Mouse (Mus musculus): ENCODE measurements around the gene Pcdh9. TPM values are rescaled to one million over a fixed set of nuclear protein-coding genes. Genes with fewer than 3 reads are reported as not detected.

The Pcdh9 gene
- polyA plus RNA-seq, 1 experiment: 71.3 TPM

DNA sequence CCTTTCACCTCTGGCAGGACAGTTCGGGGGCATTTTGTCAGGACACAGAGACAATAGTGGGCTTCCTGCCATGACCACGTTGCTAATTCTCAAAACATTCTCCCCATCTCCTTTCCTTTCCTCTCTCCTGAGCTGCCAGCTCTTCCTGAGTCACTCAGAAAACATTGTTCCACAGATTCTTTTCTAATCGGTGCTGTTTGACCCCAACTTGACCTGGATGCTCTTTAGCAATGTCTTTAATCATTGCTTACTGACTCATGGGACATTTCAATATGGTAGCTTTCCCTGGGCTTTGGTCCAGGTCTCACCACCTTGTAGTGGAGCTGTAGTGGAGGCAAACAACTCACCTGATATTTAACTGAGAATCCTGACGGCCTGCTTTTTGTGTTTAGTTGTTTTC lies 820.3 kb downstream of the Pcdh9 start:
- no peaks in the 10 kb centered on the region for H3K27me3 ChIP-seq (ENCODE audit: control insufficient read depth, insufficient read depth, low read length)
- no peak for DNase-seq
- WGBS: 74% methylated on average over 4 of the region's 4 CpGs
- TF ChIP-seq POLR2A (IDR thresholded peaks at IDR 0.05; ENCODE audit: borderline replicate concordance, insufficient read depth, low read length) (no peak), CTCF (IDR thresholded peaks at IDR 0.05; ENCODE audit: borderline replicate concordance, insufficient read depth, low read depth, low read length) (no peak)
- H3K4me1 ChIP-seq (ENCODE audit: control insufficient read depth, insufficient read depth, low read length): no peaks in the 10 kb centered on the region; the same call in 1 of the 2 replicates
- H3K4me3 ChIP-seq (replicated peaks; ENCODE audit: insufficient read depth, low read depth, low read length): no peak overlapping the region
- H3K27ac ChIP-seq (ENCODE audit: insufficient read depth, low read length): no peak overlapping the region

DNA sequence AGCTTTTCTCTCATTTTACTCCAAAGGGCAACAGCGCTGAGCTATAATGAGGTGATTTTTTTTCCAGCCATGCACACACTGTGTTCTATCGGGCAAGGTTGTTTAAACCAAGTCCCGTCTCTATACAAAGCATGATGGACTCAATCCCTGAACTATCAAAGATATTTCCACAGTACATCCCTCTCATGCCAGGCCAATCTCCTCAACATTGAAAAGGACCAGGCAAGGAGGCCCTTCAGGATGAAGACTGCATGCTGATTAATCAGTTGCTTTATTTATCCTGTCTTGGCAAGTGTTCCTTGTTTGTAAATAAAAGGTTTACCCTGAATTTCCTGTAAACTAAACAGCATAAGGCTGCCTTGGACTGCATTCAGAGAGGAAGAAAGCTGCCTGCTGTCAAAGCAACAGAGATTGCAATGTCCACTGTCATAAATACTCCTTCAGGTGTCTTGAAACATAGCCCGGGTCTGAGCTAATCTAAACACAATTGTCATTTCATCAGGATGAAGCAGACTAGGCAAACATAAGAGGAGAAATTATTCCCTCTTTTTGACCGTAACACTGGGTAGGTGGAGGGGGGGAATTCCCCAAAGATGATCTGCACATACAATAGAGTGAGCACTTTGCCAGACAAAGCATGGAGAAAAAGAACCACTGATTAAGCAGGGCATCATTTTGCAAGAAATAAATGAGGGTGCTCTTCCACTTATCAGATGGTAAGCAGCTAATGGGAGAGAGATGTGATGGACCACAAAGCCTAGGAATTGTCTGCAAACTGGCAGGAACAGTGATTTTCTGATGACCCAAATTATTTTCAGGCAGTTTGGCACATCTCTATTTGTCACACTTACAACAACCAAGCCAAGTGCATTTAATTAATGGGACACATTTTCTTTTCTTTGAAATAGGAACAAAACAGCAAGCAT lies 822.8 kb downstream of the Pcdh9 start:
- peak; percentile 50 to 85 for DNase-seq
- TF ChIP-seq CTCF (IDR thresholded peaks at IDR 0.05; ENCODE audit: borderline replicate concordance, insufficient read depth, low read depth, low read length) (no peak), POLR2A (IDR thresholded peaks at IDR 0.05; ENCODE audit: borderline replicate concordance, insufficient read depth, low read length) (no peak)
- Histone ChIP-seq H3K27me3 (ENCODE audit: control insufficient read depth, insufficient read depth, low read length) (no peaks in the 10 kb centered on the region), H3K4me1 (ENCODE audit: control insufficient read depth, insufficient read depth, low read length) (no peaks in the 10 kb centered on the region; the same call in 1 of the 2 replicates), H3K27ac (ENCODE audit: insufficient read depth, low read length) (no peak overlapping the region; the same call in 1 of the 2 replicates), H3K4me3 (replicated peaks; ENCODE audit: insufficient read depth, low read depth, low read length) (no peak overlapping the region)
- 5% methylated on average over 5 of the region's 5 CpGs for WGBS

DNA sequence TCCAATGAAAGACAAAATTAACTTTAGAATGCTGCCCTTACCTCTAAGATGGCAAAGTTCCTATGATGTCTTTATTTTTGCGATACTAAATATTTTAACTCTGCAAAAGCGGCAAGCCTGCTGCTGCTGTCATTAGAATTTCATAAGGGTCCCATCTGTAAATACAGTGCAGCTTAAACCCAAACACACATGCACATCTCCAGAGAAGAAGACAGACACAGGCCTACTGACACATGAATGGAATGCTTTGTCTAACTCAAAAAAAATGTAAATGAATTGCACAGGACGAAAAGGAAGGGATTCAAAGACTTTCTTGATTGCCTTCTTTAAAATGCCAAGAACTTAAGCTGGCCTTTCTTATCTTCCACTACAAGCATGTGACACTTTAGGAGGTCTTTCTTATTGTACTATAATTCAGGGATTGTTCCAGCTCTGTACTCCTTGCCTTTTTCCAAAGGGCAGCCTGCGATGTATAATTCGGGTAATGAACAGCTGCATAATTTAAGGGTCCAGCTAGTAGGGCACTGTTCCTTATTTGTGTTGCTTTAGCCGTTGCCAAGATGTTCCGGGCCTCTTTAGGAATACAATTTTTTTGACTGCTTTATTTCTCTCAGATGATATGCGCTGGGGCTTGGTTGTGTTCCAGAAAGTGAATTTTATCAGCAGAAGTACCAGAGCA lies 823.6 kb downstream of the Pcdh9 start:
- no peaks in the 10 kb centered on the region; the same call in 1 of the 2 replicates for H3K4me1 ChIP-seq (ENCODE audit: control insufficient read depth, insufficient read depth, low read length)
- no peak for TF ChIP-seq POLR2A (IDR thresholded peaks at IDR 0.05; ENCODE audit: borderline replicate concordance, insufficient read depth, low read length)
- TF ChIP-seq CTCF (IDR thresholded peaks at IDR 0.05; ENCODE audit: borderline replicate concordance, insufficient read depth, low read depth, low read length): no peak
- H3K27ac ChIP-seq (ENCODE audit: insufficient read depth, low read length): no peak overlapping the region
- no peaks in the 10 kb centered on the region for H3K27me3 ChIP-seq (ENCODE audit: control insufficient read depth, insufficient read depth, low read length)
- DNase-seq: peak in 1 of 2 experiments; percentile 19
- no peak overlapping the region for H3K4me3 ChIP-seq (replicated peaks; ENCODE audit: insufficient read depth, low read depth, low read length)
- 32% methylated on average over 8 of the region's 8 CpGs for WGBS

DNA sequence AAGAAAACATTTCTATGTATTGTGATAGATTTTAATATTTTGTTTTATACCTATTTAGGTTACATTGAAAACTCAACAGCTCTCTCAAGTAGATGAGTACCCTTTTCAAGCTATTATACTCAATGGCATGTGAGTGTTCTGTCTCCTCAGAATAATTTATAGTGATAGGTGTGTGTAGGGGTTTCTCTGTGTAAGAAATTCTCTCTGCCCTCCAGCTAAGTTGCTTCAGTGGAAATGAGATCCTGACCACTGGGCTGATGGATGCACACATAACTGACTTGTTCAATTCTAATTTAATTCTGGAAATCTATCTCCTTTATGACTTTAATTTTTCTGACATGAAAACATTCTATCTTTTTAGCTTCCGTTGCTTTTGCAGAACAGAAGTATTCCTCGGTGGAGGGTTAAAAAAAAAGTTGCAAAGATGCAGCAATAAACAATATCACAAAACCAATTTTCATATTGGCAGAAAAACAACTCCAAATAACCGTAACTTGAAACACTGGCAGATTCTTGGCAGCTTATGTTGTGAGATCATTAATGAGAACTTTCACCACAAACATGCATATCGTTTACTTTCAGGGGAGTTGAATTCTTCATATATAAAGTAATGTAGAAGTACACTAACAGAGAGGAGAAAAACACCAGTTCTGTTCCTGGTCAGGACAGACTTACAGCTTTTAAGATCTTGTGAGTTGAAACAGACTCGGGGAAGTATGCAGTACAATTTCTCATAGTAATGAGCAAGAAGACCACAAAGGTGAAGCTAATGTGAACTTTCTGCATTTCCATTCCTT lies 828.5 kb downstream of the Pcdh9 start:
- no peak overlapping the region for H3K4me3 ChIP-seq (replicated peaks; ENCODE audit: insufficient read depth, low read depth, low read length)
- no peak for DNase-seq
- no peak overlapping the region for H3K27ac ChIP-seq (ENCODE audit: insufficient read depth, low read length)
- H3K27me3 ChIP-seq (ENCODE audit: control insufficient read depth, insufficient read depth, low read length): no peaks in the 10 kb centered on the region
- TF ChIP-seq CTCF (IDR thresholded peaks at IDR 0.05; ENCODE audit: borderline replicate concordance, insufficient read depth, low read depth, low read length) (no peak), POLR2A (IDR thresholded peaks at IDR 0.05; ENCODE audit: borderline replicate concordance, insufficient read depth, low read length) (no peak)
- 53% methylated on average over 5 of the region's 5 CpGs for WGBS
- H3K4me1 ChIP-seq (ENCODE audit: control insufficient read depth, insufficient read depth, low read length): no peaks in the 10 kb centered on the region; the same call in 1 of the 2 replicates

DNA sequence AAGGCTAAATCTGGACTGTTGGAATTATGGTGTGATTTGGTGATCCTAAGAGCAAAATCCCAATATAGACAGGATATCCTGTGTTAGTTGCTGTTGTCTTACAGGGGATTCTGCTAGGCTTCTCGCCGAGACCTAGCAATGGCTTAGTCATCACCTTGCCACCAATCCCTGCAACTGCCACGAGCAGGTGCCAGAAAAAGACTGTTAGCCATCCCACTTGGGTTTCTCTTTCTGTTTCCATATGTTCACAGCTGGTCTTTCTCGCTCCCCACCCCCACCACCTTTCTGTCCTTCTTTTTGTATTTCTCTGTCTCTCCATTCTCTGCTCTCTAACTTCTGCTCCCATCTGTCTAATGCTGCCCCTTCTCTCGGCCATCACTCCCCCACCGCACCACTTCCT lies 831.7 kb downstream of the Pcdh9 start:
- no peaks in the 10 kb centered on the region for H3K27me3 ChIP-seq (ENCODE audit: control insufficient read depth, insufficient read depth, low read length)
- no peak overlapping the region for H3K4me3 ChIP-seq (replicated peaks; ENCODE audit: insufficient read depth, low read depth, low read length)
- no peak overlapping the region for H3K27ac ChIP-seq (ENCODE audit: insufficient read depth, low read length)
- 79% methylated on average over 6 of the region's 6 CpGs for WGBS
- H3K4me1 ChIP-seq (ENCODE audit: control insufficient read depth, insufficient read depth, low read length): no peaks in the 10 kb centered on the region
- DNase-seq: no peak
- TF ChIP-seq POLR2A (IDR thresholded peaks at IDR 0.05; ENCODE audit: borderline replicate concordance, insufficient read depth, low read length) (no peak), CTCF (IDR thresholded peaks at IDR 0.05; ENCODE audit: borderline replicate concordance, insufficient read depth, low read depth, low read length) (no peak)

DNA sequence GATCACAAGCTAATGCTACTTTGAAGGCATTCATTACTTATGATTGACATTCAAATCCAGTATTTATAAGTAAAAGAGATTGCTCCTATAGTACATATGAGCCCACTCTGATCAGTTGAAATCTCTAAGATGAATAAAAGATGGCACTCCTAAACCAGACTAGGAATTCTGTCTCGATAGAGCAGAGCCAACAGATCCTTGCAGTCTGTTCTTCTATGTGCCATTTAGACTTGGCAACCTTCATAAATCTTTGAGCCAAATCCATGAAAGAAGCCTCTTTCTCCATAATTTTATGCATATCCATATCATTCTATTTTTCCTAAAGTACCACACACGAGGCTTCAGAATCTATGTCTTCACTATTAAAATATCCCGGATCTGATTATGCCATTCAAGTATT lies 834.5 kb downstream of the Pcdh9 start:
- Histone ChIP-seq H3K4me3 (replicated peaks; ENCODE audit: insufficient read depth, low read depth, low read length) (no peak overlapping the region), H3K27me3 (ENCODE audit: control insufficient read depth, insufficient read depth, low read length) (no peaks in the 10 kb centered on the region), H3K27ac (ENCODE audit: insufficient read depth, low read length) (no peak overlapping the region), H3K4me1 (ENCODE audit: control insufficient read depth, insufficient read depth, low read length) (no peaks in the 10 kb centered on the region)
- 34% methylated on average over 3 of the region's 3 CpGs for WGBS
- DNase-seq: no peak
- TF ChIP-seq CTCF (IDR thresholded peaks at IDR 0.05; ENCODE audit: borderline replicate concordance, insufficient read depth, low read depth, low read length) (no peak), POLR2A (IDR thresholded peaks at IDR 0.05; ENCODE audit: borderline replicate concordance, insufficient read depth, low read length) (no peak)

DNA sequence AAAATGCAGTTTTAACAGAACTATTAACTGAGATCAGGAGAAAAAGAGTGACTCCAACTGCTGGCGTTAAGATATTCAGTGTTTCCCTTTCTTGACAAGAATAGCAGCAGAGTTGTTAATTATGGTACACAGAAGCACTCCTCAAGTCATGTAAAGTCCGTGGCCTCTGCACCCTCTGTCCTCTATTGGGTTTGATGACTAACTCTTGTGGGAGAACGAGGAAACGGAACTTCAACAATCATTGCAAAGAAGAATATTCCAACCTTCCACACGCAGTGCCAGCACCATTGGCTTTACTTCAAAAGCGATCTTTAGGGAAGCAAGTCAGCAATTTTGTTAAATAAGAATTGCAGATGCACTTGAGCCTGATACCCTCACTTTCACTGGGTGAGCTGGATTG lies 849.9 kb downstream of the Pcdh9 start:
- 66% methylated on average over 6 of the region's 6 CpGs for WGBS
- Histone ChIP-seq H3K4me3 (replicated peaks; ENCODE audit: insufficient read depth, low read depth, low read length) (no peak overlapping the region), H3K4me1 (ENCODE audit: control insufficient read depth, insufficient read depth, low read length) (peaks cover 10% of the 10 kb centered on the region; the same call in 1 of the 2 replicates), H3K27ac (ENCODE audit: insufficient read depth, low read length) (no peak overlapping the region), H3K27me3 (ENCODE audit: control insufficient read depth, insufficient read depth, low read length) (no peaks in the 10 kb centered on the region)
- no peak for TF ChIP-seq POLR2A (IDR thresholded peaks at IDR 0.05; ENCODE audit: borderline replicate concordance, insufficient read depth, low read length)
- DNase-seq: peak in 1 of 2 experiments; percentile 12

Measured in cerebellum, adult 2 months (tissue).